Mouse (Mus musculus) left cerebral cortex, adult 9 months (tissue): ENCODE results near the gene Fam71e2.
"Not testable (repeated sequence)": the region's sequence is repeated elsewhere in the genome, so short reads cannot be mapped to it uniquely, and the experiment has no call there.

Source experiments
- DNase-seq, 2 experiments: peaks; one replicate each; pipeline ENCODE4 v3.0.0; 2022; ENCODE audit warnings: low spot score in 2 of 2

The Fam71e2 gene

DNA sequence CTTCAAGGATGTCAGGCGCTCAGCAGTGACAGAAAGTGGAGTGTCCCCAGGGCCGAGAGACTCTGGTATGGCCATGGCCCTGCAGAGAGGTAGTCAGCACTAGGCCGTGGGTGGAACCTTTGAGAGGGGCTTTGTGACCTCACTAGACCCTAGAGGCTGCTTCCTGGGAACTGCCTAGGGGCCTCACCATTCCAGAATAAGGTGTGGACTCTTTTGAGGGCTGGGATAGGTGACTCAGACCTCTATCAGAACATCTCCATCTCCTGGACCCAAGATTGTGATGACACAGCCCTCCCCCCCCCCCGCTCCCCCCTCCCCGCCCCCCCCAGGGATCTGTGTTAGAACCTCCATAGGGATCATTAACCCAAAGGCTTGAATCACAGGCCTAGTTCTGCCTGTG lies at the start of gene Fam71e2:
Gene Fam71e2, minus strand, starts transcription at position 101 of the 400 bp plus-strand sequence.
- no peak for DNase-seq

DNA sequence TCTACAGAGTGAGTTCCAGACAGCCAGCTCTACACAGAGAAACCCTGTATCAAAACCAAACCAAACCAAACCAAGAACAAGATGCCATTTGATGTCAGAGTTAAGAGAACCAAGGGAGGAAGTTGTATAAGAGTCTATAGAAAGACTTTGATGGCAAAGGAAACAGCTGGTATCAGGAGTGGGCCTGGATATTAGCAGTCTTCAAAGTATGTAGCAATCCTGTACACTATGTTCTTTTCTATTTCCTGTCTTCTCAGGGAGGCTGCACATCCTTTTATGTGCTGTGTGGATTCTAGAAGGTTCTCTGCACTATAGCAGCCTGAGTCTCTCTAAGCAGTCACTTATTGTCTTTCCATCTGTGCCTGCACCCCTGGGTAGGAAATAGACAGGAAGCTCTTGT lies 45.5 kb upstream of the Fam71e2 start:
- no peak for DNase-seq

DNA sequence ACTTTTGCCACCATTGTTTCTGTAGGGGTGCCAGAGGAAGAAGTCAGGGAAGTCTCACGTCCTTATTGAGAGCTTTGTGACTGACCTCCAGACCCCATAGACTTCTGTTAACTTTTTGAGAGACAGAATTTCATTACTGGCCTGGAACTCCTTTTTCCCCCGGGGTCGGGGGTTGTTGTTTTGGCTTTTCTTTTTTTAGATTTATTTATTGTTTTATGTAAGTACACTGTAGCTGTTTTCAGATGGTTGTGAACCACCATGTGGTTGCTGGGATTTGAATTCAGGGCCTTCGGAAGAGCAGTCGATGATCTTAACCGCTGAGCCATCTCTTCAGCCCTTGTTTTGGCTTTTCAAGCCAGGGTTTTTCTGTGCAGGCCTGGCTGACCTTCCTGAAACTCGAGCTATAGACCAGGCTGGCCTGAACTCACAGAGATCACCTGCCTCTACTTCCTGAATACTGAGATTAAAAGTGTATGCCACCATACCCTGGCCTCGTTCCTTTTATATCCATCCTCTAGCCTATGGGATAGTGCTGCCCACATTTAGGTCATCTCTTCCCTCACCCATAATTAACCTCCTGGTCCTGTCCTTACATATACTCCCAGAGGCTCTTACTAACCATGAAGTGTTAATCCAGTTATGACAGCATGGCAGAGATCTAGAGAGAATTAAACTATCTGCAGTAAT lies 42.1 kb upstream of the Fam71e2 start:
- no peak for DNase-seq

DNA sequence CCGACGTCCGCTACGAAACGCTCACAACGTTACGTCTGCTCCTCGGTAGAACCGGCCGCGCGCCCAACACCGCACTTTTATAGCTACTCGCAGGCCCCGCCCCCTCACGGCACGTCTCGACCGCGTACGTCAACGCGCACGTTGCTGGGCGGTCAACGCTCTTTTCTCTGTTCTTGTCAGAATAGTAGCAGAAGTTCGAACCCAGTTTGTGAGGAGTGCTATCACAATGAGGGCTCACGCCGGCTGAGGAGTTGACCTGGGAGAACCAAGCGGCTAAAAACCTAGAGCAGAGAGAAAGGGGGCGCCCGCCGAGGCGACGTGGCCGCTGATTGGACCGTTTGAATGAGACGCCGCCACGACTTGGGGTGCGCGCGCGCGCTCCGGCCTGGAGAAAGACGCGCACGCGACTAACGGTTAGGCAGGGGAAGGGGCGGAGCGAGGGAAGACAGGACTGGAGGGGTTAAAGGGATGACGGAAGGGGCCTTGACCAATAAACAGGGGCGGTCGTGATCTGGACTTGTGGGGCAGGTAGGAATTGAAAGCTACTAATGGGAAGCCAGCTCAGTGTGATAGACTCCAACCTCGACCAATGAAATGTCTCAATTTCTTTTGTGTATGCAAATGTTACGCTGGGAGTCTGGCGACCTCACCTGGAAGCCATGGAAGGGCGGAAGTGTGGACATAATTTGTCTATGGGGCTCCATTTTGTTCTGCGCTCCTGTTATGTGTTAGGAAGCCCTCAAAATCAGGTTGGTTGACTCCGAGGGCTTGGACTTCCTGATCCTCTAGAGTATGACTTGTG lies 41.4 kb upstream of the Fam71e2 start, which contains the start of gene Ube2s:
Gene Ube2s, minus strand, starts transcription at position 288 of the 802 bp plus-strand sequence.
- peak; percentile 99 for DNase-seq

DNA sequence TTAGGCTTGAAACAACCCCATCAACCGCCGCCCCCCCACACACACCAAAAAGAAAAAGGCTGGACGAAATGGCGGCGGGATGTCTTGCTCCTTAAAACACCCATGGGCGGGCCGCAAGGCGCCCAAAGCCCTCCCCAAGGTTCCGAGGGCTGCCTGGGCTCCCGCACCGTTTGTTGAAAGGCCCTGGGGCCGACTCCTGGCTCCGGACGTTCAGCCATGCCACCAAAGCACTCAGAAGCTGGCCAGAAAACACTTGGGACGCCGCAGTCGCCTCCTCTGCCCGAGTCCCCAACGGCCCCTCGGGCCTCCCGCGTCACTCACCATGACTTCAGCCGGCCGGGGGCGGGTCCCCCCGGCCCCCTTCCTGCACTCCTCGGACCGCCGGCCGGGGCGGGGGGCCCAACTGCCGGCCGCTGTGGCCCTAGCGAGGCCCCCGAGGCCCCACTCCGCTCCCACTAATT lies 40.8 kb upstream of the Fam71e2 start:
- no peak for DNase-seq

DNA sequence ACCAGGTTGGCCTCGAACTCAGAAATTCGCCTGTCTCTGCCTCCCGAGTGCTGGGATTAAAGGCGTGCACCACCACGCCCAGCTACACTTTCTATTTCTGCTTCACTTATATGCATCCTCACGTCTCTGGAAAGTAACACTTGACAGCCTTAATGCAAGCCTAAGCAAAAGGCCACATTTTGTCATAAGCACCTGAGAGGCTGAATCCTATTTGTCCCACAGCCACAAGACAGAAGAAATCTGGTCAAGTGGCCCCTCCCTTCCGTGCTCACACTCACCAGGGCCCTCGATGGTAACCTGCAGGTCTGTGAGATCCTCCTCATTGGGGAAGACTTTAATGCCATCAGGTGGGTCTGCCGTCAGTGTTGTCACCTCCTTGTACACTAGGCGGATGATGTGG lies 40.0 kb upstream of the Fam71e2 start:
- DNase-seq: not testable (repeated sequence)

DNA sequence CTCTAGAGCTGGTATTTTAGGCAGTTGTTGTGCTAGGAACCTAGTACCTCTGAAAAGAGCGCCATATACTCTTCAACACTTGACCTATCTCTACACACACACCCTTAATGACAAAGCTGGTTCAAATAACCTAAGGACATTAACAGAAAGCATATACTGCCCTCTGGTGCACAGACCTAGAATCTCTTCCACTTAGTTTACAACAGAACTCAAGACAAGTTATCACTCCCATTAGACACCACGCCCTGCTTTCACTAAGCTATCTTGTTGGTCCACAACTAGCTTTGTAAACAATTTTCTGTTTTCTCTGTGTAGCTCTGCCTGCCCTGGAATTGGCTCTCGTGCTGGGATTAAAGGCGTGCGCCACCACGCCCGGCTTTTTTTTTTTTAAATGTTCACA lies 35.6 kb upstream of the Fam71e2 start:
- DNase-seq: peak in 1 of 2 experiments; percentile 42

DNA sequence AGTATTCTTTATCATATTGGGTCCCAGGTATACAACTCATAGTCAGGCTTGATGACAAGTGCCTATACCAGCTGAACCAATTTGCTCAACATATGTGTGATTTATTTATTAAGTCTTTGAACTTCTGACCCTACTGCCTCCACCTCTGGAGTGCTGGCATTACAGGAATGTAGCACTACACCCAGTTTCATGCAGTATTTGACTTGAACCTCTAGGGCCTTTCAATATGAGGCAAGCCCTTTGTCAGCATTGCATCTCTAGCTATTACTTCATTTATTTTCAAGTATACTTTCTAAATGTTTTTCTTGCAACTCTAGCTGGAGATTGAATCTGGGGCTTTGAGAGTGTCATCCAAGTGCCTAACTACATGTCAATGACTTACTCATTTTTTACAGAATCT lies 31.1 kb upstream of the Fam71e2 start:
- no peak for DNase-seq

DNA sequence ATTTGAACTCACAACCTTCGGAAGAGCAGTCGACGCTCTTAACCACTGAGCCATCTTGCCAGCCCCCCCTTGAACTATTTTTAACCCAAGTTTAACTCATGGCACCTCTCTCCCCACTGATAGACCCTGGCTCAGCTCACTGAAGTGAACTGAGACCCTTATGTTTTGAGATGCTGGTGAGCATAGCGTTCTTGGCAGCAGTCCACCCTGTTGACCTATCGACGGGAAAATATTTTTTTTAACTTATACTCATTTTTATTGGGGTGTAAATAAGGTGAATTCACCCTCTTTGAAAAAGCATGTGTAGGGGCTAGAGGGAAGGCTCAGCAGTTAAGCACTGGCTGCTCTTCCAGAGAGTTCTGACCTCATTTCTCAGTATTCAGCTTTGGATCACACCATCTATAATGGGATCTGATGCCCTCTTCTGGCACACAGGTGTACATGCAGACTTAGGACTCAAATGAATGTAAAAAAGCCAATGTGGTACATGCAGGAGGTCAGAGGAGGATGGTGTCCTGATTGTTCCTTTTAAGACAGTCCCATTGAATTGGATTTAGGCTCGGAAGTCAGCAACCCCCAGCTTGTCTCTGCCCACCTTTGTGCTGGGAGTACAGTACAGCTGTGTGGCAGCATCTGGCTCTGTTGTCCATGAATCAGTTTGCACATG lies 24.8 kb upstream of the Fam71e2 start:
- peak in 1 of 2 experiments; percentile 26 for DNase-seq

DNA sequence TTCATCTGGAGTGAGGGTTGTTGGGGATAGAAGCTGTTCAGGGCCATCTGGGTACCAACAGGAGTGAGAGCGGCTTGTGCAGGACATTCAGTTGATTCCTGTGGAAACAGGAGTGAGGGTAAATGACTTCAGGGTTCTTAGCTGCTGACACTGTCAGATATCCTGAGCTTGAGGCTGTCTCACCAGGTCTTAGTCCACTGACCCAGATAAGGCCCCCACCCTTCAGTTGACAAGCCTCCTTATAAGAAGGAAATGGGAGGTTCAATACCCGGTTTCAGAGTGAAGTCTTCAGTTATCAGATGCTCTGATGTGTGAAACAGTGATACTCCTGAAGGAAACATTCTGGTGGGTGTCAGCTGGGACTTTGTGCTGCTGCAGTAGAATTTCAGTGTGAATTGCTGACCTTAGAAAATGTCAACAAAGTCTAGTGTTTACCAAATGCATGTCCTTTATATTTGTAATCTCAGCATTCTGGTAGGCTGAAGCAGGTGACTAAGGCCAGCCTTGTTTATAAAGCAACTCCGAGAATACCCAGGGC lies 23.6 kb upstream of the Fam71e2 start:
- no peak for DNase-seq

DNA sequence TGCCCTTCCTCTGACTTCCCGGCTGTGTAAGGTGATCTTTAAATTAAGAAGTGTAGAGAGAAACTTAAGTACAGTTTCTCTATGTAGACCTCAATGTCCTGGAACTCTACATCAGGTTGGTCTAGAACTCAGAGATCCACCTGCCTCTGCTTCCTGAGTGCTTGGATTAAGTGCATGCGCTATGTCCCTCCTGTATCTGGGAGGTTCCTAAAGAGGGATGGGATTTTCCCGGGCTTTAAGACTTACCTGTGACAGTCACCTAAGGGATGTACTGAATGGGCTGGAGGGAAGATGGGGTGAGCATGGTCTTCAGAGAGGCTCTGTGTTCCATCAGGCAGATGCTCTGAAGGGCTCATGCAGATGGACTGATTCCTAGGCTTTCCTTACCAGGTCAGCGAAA lies 22.6 kb upstream of the Fam71e2 start:
- DNase-seq: no peak

DNA sequence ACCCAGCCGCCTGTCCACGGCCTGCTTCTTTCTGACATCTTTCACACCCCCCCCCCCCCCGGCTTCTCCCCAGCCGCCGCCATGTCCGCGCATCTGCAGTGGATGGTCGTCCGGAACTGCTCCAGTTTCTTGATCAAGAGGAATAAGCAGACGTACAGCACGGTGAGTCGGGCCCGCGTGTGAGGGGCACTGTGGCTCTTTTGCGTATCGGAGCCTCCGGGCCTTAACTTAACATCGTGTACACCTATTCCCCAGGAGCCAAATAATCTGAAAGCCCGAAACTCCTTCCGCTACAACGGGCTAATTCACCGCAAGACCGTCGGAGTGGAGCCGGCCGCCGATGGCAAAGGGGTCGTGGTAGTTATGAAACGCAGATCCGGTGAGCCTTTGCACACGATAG lies 22.1 kb upstream of the Fam71e2 start:
- DNase-seq: not testable (repeated sequence)

DNA sequence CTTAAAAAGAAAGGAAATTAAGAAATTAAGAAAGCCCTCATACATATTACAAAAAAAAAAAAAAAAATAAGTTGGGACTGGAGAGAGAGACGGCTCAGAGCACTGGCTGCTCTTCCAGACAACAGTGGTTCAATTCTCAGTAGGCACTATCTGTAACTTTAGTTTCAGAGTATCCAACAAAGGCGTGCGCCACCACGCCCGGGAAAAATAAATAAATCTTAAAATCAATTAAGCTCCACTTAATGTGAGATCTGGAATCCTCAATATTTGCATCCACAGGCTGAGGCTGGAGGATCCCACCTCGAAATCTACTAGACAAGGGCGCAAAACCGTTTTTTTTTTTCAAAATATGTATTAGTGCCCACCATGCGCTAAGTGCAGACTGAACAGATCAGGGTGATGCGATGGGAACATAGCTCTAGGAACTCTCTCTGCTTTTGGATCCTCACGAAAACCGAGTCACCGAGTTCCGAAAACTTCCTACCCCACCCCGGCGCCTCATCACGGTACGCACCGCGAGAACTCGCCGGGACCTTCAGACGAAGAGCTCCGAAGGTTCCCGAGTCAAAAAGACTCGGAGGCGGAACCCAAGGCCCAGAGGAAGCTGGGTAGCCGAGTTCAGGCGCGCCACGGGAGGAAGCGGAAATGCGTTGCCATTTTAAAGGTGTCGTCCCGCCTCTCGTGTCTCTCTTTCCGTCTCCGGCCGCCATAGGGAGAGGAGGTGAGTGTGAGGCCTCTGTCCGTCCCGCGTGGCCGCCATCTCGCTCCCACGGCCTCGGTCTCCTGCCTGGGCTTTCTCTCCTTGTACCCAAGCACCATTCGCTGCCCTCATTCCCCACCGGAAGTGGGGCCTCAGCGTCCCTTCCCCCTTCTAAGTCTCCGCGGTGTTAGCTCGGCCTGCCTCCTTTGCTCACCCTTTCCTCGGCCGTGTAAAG lies 21.4 kb upstream of the Fam71e2 start, which contains the start of gene Rpl28:
Gene Rpl28, plus strand, starts transcription at position 597 of the 935 bp plus-strand sequence.
- DNase-seq: peak; percentile 90 to 97

DNA sequence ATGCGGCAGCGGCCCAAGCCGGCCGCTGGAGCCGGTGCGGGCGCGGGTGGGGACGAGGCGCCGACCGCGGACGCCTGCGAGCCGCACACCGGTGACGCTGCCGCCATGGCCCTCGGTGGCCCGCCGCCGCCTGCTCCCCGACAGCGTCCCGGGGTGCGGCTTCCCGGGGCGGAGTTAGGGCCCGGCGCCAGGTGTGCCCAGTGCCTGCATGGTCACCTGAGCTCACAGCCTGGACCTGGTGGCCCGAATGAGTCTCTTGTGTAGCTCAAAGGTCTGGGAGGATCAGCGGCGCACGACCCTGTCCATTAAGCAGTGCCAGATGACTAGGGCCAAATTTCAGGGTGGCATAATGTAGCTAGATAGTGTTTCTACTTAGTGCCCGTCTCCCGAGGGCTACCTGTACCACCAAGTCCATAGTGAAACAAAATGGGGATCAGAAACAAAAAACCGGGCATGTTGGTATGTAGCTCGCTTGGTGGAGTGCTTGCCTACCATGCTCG lies 18.4 kb upstream of the Fam71e2 start, which contains the start of gene Tmem238:
Gene Tmem238, minus strand, starts transcription at position 221 of the 500 bp plus-strand sequence.
- no peak for DNase-seq

DNA sequence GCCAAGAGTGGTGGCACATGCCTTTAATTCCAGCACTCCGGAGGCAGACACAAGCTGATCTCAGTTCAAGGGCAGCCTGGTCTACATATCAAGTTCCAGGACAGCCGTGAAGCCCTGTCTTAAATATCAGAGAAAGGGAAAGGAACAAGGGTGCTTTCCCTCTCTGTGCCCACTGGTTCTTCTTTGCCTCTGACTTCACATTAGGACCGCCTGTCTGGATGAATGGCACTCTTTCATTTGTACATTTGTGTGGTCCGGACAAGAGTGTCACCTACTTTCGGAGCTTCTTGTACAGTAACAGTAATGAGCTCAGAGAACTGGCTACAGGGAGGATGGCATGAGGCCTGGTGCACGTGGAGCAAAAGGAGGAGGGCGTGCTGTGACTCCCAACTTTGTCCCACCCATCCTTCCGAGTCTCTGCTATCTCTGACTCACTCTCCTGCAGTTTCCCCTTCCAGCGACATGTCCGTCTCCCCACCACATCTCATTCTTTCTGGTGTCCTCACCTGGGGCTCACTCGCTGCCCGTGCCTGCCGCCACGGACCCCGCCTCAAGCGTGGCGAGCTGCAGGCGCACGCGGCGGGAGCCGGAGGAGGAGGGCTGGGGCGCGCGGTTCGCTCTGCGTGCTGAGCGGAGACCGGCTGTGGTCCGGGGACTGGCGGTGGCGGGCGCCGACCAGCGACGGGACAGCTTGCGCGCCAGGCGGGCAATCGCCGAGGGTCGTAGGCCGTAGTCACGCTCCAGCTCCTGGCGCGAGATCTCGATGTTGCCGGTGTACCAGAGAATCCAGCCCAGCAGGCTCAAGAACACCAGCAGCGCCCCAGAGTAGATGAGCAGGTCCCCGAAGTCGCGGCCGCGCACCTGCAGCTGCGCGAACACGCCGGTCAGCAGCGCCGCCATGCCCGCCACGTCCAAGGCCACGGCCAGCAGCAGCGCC lies 17.7 kb upstream of the Fam71e2 start:
- DNase-seq: peak in 1 of 2 experiments; percentile 50

DNA sequence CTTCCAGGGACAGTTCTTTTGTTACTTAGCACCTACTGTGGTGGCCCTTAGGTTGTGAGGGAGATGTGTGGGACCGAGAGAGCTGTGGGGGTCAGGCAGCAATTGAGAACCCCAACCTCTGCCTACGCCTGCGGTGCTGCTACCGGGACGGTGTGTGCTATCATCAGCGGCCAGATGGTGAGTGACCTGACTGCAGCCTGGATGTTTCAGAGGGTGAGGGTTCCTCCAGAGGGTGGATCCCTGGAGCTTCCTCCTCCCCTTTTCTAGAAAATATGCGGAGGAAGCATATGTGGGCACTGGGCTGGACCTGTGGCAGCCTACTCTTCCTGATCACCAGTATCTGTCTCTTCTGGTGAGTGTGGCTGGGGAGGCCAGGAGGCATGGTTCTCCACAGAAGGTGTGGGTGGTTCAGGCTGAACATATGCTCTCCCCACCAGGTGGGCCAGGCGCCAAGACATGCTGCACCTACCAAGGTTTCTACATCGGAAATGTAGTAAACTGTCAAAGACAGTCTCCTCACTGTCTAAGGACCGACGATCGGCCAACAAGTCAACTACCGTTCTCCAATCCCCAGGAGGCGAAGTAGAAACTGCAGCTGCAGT lies 12.7 kb upstream of the Fam71e2 start:
- DNase-seq: peak in 1 of 2 experiments; percentile 45

DNA sequence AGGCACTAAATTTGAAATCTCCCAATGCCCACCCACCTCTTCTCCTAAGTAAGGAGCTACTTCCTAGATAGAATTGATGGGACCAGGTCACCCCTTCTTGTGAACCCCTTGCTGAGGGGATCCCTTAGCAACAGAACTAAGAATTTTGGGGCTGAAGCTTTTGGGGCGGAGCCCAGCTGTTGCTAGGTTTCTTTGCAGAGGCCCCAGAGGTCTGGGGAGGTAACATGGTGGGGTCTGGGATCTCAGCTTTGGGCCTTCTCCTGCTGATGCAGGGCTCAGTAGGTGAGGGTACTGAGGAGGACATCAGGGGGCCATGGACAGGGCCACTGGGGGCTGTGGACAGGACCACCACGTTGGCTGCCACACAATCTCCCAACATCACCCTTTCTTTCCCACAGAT lies 11.7 kb upstream of the Fam71e2 start, which contains the start of the genes Il11 and Tmem190:
Gene Il11, minus strand, starts transcription at position 101 of the 400 bp plus-strand sequence.
Gene Tmem190, plus strand, starts transcription at position 179 of the 400 bp plus-strand sequence.
- DNase-seq: no peak

DNA sequence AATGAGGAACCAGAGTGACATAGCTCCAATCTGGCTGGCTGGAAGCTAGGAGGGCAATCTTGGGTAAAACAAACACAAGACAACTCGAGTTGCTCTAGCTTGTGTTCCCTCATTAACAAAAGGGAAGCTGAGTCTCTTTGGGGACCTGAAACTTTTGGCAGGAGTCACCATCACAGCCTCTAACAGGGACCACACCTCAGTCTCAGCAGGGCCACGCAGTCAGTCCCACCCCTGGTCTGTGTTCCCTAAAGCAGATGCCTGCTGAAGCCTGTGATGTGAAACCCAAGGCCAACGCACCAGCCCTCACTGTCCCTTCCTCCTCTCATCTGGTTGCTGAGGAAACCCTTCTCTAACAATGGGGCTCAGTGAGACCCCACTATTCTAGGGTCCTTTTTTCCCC lies 11.0 kb upstream of the Fam71e2 start:
- DNase-seq: no peak

DNA sequence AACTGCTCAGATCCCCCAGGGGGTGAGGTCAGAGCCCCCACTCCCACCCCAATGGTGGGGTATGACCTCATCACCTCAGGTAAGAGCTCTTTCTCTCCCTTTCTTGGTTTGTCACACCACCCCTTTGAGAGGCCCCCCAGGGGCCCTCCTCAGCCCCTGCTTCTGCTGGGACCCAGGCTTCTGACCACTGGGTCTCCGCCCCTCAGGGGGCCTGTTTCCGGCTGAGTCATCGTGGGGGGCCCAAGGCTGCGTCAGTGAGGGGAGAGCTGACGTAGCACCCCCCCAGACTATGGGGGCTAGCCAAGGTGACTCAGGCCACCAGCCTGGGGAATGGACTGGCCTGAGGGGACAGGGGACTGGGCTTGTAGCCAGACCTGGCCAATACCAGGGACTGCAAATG lies 8.8 kb upstream of the Fam71e2 start:
- DNase-seq: no peak
